Mouse (Mus musculus): ENCODE results near the gene Echdc1. TPM values are rescaled to one million over a fixed set of nuclear protein-coding genes. Genes with fewer than 3 reads are reported as not detected.

The Echdc1 gene
- total and polyA plus RNA-seq, 2 experiments from 2014 or later: 16.1 to 22.4 TPM

- ATAC-seq: no peak
- H3K9ac ChIP-seq: no peak overlapping the region
- H3K4me3 ChIP-seq (ENCODE audit: low read depth, low read length): no peak overlapping the region
- H3K4me1 ChIP-seq (ENCODE audit: insufficient read depth): no peaks in the 10 kb centered on the region
- no peaks in the 10 kb centered on the region for H3K9me3 ChIP-seq (ENCODE audit: low read length)
- 73% methylated on average over 4 of the region's 4 CpGs for WGBS
- no peaks in the 10 kb centered on the region for H3K36me3 ChIP-seq (ENCODE audit: insufficient read depth)
- H3K27me3 ChIP-seq (ENCODE audit: insufficient read depth, low read length): no peaks in the 10 kb centered on the region
- no peak overlapping the region for H3K4me2 ChIP-seq (ENCODE audit: low read depth)
- no peak for DNase-seq
- TF ChIP-seq CTCF (IDR thresholded peaks at IDR 0.05; ENCODE audit: low read depth): no peak
- no peak overlapping the region for H3K27ac ChIP-seq (ENCODE audit: low read depth, low read length)
These were observed 20.9 kb downstream of the Echdc1 start for GRCm38 (mm10) chr10:29333836-29334235.

GRCm38 (mm10) chr10:29338355-29339056 lies 25.5 kb downstream of the Echdc1 start:
- no peak overlapping the region for H3K27ac ChIP-seq (ENCODE audit: low read depth, low read length)
- H3K9me3 ChIP-seq (ENCODE audit: low read length): no peaks in the 10 kb centered on the region
- TF ChIP-seq CTCF (IDR thresholded peaks at IDR 0.05; ENCODE audit: low read depth): peak; percentile 73
- H3K4me1 ChIP-seq (ENCODE audit: insufficient read depth): no peaks in the 10 kb centered on the region
- H3K9ac ChIP-seq: no peak overlapping the region
- no peaks in the 10 kb centered on the region for H3K27me3 ChIP-seq (ENCODE audit: insufficient read depth, low read length)
- peak; percentile 82 for DNase-seq
- no peak overlapping the region for H3K4me3 ChIP-seq (ENCODE audit: low read depth, low read length)
- H3K4me2 ChIP-seq (ENCODE audit: low read depth): no peak overlapping the region
- 53% methylated on average over 4 of the region's 4 CpGs for WGBS
- peak; percentile 60; the same call in 1 of the 2 replicates for ATAC-seq
- no peaks in the 10 kb centered on the region; the same call in 1 of the 2 replicates for H3K36me3 ChIP-seq (ENCODE audit: insufficient read depth)

- TF ChIP-seq CTCF (IDR thresholded peaks at IDR 0.05; ENCODE audit: low read depth): no peak
- WGBS: 85% methylated on average over 4 of the region's 4 CpGs
- H3K4me1 ChIP-seq (ENCODE audit: insufficient read depth): no peaks in the 10 kb centered on the region
- H3K36me3 ChIP-seq (ENCODE audit: insufficient read depth): peaks cover 15% of the 10 kb centered on the region
- DNase-seq: no peak
- ATAC-seq: peak; percentile 10; the same call in 1 of the 2 replicates
- H3K9me3 ChIP-seq (ENCODE audit: low read length): no peaks in the 10 kb centered on the region
- H3K27ac ChIP-seq (ENCODE audit: low read depth, low read length): no peak overlapping the region
- H3K9ac ChIP-seq: no peak overlapping the region
- H3K4me3 ChIP-seq (ENCODE audit: low read depth, low read length): no peak overlapping the region
- H3K27me3 ChIP-seq (ENCODE audit: insufficient read depth, low read length): no peaks in the 10 kb centered on the region
- H3K4me2 ChIP-seq (ENCODE audit: low read depth): no peak overlapping the region
These were observed 31.3 kb downstream of the Echdc1 start for GRCm38 (mm10) chr10:29344232-29344631.

GRCm38 (mm10) chr10:29346638-29347037 lies 33.7 kb downstream of the Echdc1 start:
- ATAC-seq: no peak
- Histone ChIP-seq H3K4me3 (ENCODE audit: low read depth, low read length) (no peak overlapping the region), H3K9ac (no peak overlapping the region), H3K4me2 (ENCODE audit: low read depth) (no peak overlapping the region), H3K27me3 (ENCODE audit: insufficient read depth, low read length) (no peaks in the 10 kb centered on the region), H3K36me3 (ENCODE audit: insufficient read depth) (peaks cover 15% of the 10 kb centered on the region), H3K4me1 (ENCODE audit: insufficient read depth) (no peaks in the 10 kb centered on the region), H3K27ac (ENCODE audit: low read depth, low read length) (no peak overlapping the region), H3K9me3 (ENCODE audit: low read length) (no peaks in the 10 kb centered on the region)
- WGBS: 94% methylated on average over 7 of the region's 7 CpGs
- DNase-seq: no peak
- no peak for TF ChIP-seq CTCF (IDR thresholded peaks at IDR 0.05; ENCODE audit: low read depth)

- Histone ChIP-seq H3K9ac (no peak overlapping the region), H3K4me2 (ENCODE audit: low read depth) (no peak overlapping the region), H3K36me3 (ENCODE audit: insufficient read depth) (peaks cover 10% of the 10 kb centered on the region), H3K9me3 (ENCODE audit: low read length) (no peaks in the 10 kb centered on the region), H3K27ac (ENCODE audit: low read depth, low read length) (no peak overlapping the region), H3K27me3 (ENCODE audit: insufficient read depth, low read length) (no peaks in the 10 kb centered on the region), H3K4me1 (ENCODE audit: insufficient read depth) (no peaks in the 10 kb centered on the region), H3K4me3 (ENCODE audit: low read depth, low read length) (no peak overlapping the region)
- no peak for DNase-seq
- 89% methylated on average over 2 of the region's 2 CpGs for whole genome bisulfite sequencing
- ATAC-seq: no peak
- no peak for TF ChIP-seq CTCF (IDR thresholded peaks at IDR 0.05; ENCODE audit: low read depth)
These were observed 38.5 kb downstream of the Echdc1 start for GRCm38 (mm10) chr10:29351420-29351819.

GRCm38 (mm10) chr10:29352575-29352974 lies 39.6 kb downstream of the Echdc1 start:
- Histone ChIP-seq H3K27ac (ENCODE audit: low read depth, low read length) (no peak overlapping the region), H3K4me3 (ENCODE audit: low read depth, low read length) (no peak overlapping the region), H3K9me3 (ENCODE audit: low read length) (no peaks in the 10 kb centered on the region), H3K4me2 (ENCODE audit: low read depth) (no peak overlapping the region), H3K4me1 (ENCODE audit: insufficient read depth) (0 out of 2 replicates have a peak, but pooled peaks cover 3% of the 10 kb centered on the region), H3K27me3 (ENCODE audit: insufficient read depth, low read length) (no peaks in the 10 kb centered on the region), H3K36me3 (ENCODE audit: insufficient read depth) (0 out of 2 replicates have a peak, but pooled peaks cover under 1% of the 10 kb centered on the region), H3K9ac (no peak overlapping the region)
- ATAC-seq (no peak), DNase-seq (no peak)
- 77% methylated on average over 3 of the region's 3 CpGs for WGBS
- TF ChIP-seq CTCF (IDR thresholded peaks at IDR 0.05; ENCODE audit: low read depth): no peak

GRCm38 (mm10) chr10:29354183-29354582 lies 41.2 kb downstream of the Echdc1 start:
- Histone ChIP-seq H3K9ac (no peak overlapping the region), H3K27ac (ENCODE audit: low read depth, low read length) (no peak overlapping the region), H3K4me3 (ENCODE audit: low read depth, low read length) (no peak overlapping the region), H3K4me1 (ENCODE audit: insufficient read depth) (0 out of 2 replicates have a peak, but pooled peaks cover 8% of the 10 kb centered on the region), H3K4me2 (ENCODE audit: low read depth) (no peak overlapping the region), H3K9me3 (ENCODE audit: low read length) (no peaks in the 10 kb centered on the region), H3K27me3 (ENCODE audit: insufficient read depth, low read length) (no peaks in the 10 kb centered on the region), H3K36me3 (ENCODE audit: insufficient read depth) (no peaks in the 10 kb centered on the region)
- 38% methylated on average over 7 of the region's 7 CpGs for WGBS
- no peak for TF ChIP-seq CTCF (IDR thresholded peaks at IDR 0.05; ENCODE audit: low read depth)
- ATAC-seq (peak; percentile 56; the same call in 1 of the 2 replicates), DNase-seq (no peak)
